ENCODE assay signal across 15 mouse cellular contexts in the genomic region with DNA sequence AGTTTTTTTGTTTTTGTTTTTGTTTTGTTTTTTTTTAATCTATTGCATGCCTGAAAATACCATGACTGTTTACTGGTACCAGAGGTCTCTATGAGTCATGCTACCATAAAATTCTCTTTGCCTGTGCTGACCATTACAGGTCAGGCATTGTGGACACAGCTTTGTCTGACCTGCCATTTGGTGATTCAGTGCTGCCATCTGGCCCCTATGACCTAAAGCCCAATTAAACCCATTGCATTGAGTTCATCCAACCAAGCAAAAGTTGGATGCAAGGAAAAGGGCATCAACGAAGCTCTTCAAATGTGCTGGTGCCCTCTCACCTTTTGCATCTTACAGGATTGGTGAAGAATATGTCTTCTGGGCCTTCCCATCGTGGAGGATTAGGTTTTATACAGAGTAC.
"Had no signal": no experiment of that assay in that cellular context is flagged by ENCODE, and none has a peak within 500 bp of the region (broad histone marks: within the 10 kb centered on the region; RNA-seq: fewer than 3 reads in every experiment).

No protein-coding gene starts in this region.

- H3K9me3 ChIP-seq: limb, embryonic 13.5 days; neural tube, embryonic 12.5 days had no signal

- H3K4me3 ChIP-seq: layer of hippocampus, adult 2 months; limb, embryonic 13.5 days; myocyte; neural tube, embryonic 12.5 days had no signal

- H3K4me2 ChIP-seq: limb, embryonic 13.5 days; neural tube, embryonic 12.5 days had no signal

- H3K27me3 ChIP-seq: limb, embryonic 13.5 days; neural tube, embryonic 12.5 days had no signal

- DNase-seq: kidney, postnatal 10 days; kidney, postnatal 4 days; left cerebral cortex, postnatal 4 days; lung, adult 18-20 months; lung, postnatal 36 days; midbrain, embryonic 14.5 days; right cerebral cortex, adult 18-20 months; right cerebral cortex, postnatal 25 days; thymus, postnatal 4 days had no signal

- H3K9ac ChIP-seq: limb, embryonic 13.5 days; liver, embryonic 14.5 days; neural tube, embryonic 12.5 days had no signal

- H3K4me1 ChIP-seq: limb, embryonic 13.5 days; neural tube, embryonic 12.5 days had no signal

- H3K36me3 ChIP-seq: limb, embryonic 13.5 days; neural tube, embryonic 12.5 days had no signal

- H3K27ac ChIP-seq: layer of hippocampus, adult 2 months; limb, embryonic 13.5 days; liver, embryonic 14.5 days; neural tube, embryonic 12.5 days; stomach, postnatal 0 days had no signal
